Mouse (Mus musculus): ENCODE results near the gene Gm42688. TPM values are rescaled to one million over a fixed set of nuclear protein-coding genes. Genes with fewer than 3 reads are reported as not detected.
A peak's percentile ranks its signal among the peaks of the same experiment; 100 is the strongest.

Gene Gm42688
- 9.9 TPM in 2 replicates for polyA plus RNA-seq (2012; rRNA removed)

DNA sequence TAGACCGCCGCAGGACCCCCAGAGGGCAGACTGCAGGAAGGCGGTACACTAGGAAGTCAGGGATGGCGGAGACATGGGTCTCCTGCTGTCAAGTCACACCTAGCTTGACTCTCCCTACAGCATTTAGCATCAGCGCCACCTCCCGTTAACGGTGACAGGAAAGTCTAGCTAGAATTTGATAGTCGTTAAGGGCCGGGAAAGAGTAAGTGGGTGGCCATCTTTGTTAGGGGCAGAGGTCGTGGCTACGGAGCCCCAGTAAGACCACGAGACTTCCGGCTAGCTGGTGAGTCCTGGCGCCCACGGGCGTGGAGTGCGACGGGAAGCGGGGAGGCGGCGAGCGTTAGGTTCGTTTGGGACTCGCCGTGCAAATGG, at the start of gene Gm42688, which contains the start of gene Ccdc142:
Gm42688 (plus strand) TSS at position 302 of the 372 bp plus-strand sequence.
Ccdc142 (plus strand) TSS at position 286 of the 372 bp plus-strand sequence.
- TF ChIP-seq POLR2A (IDR thresholded peaks at IDR 0.05; ENCODE audit: borderline replicate concordance, insufficient read depth, low read length) (peak; percentile 77), CTCF (IDR thresholded peaks at IDR 0.05; ENCODE audit: borderline replicate concordance, insufficient read depth, low read depth, low read length) (peak; percentile 62)
- Histone ChIP-seq H3K27ac (ENCODE audit: insufficient read depth, low read length) (peak within 1 kb of the TSS; percentile 63), H3K4me1 (ENCODE audit: control insufficient read depth, insufficient read depth, low read length) (peaks cover 14% of the 10 kb centered on the region), H3K4me3 (replicated peaks; ENCODE audit: insufficient read depth, low read depth, low read length) (peak within 1 kb of the TSS; percentile 78), H3K27me3 (ENCODE audit: control insufficient read depth, insufficient read depth, low read length) (no peaks in the 10 kb centered on the region)
- WGBS: under 1% methylated on average over 25 of the region's 25 CpGs
- peak; percentile 92 to 94 for DNase-seq

GRCm38 (mm10) chr6:83053136-83053960, 48.1 kb upstream of the Gm42688 start:
- H3K27me3 ChIP-seq (ENCODE audit: control insufficient read depth, insufficient read depth, low read length): no peaks in the 10 kb centered on the region
- peak overlapping the region; percentile 52; the same call in 1 of the 2 replicates for H3K27ac ChIP-seq (ENCODE audit: insufficient read depth, low read length)
- TF ChIP-seq CTCF (IDR thresholded peaks at IDR 0.05; ENCODE audit: borderline replicate concordance, insufficient read depth, low read depth, low read length) (no peak), POLR2A (IDR thresholded peaks at IDR 0.05; ENCODE audit: borderline replicate concordance, insufficient read depth, low read length) (no peak)
- peaks cover 14% of the 10 kb centered on the region for H3K4me1 ChIP-seq (ENCODE audit: control insufficient read depth, insufficient read depth, low read length)
- peak in 1 of 2 experiments; percentile 38 for DNase-seq
- H3K4me3 ChIP-seq (replicated peaks; ENCODE audit: insufficient read depth, low read depth, low read length): peak overlapping the region; percentile 83
- 3% methylated on average over 26 of the region's 26 CpGs for WGBS

GRCm38 (mm10) chr6:83054074-83054851, 47.2 kb upstream of the Gm42688 start, which contains the start of gene Aup1:
Aup1 (plus strand) TSS chr6:83054521.
- TF ChIP-seq CTCF (IDR thresholded peaks at IDR 0.05; ENCODE audit: borderline replicate concordance, insufficient read depth, low read depth, low read length) (no peak), POLR2A (IDR thresholded peaks at IDR 0.05; ENCODE audit: borderline replicate concordance, insufficient read depth, low read length) (peak; percentile 70; the same call in 1 of the 2 replicates)
- peaks cover 14% of the 10 kb centered on the region for H3K4me1 ChIP-seq (ENCODE audit: control insufficient read depth, insufficient read depth, low read length)
- peak within 1 kb of the TSS; percentile 83 for H3K4me3 ChIP-seq (replicated peaks; ENCODE audit: insufficient read depth, low read depth, low read length)
- WGBS: under 1% methylated on average over 64 of the region's 64 CpGs
- H3K27me3 ChIP-seq (ENCODE audit: control insufficient read depth, insufficient read depth, low read length): no peaks in the 10 kb centered on the region
- H3K27ac ChIP-seq (ENCODE audit: insufficient read depth, low read length): peak within 1 kb of the TSS; percentile 77
- peak; percentile 96 to 97 for DNase-seq

- under 1% methylated on average over 50 of the region's 50 CpGs for WGBS
- Histone ChIP-seq H3K27me3 (ENCODE audit: control insufficient read depth, insufficient read depth, low read length) (no peaks in the 10 kb centered on the region), H3K27ac (ENCODE audit: insufficient read depth, low read length) (peak within 1 kb of the TSS; percentile 77), H3K4me3 (replicated peaks; ENCODE audit: insufficient read depth, low read depth, low read length) (peak within 1 kb of the TSS; percentile 83), H3K4me1 (ENCODE audit: control insufficient read depth, insufficient read depth, low read length) (peaks cover 14% of the 10 kb centered on the region)
- TF ChIP-seq CTCF (IDR thresholded peaks at IDR 0.05; ENCODE audit: borderline replicate concordance, insufficient read depth, low read depth, low read length): peak; percentile 5; the same call in 1 of the 2 replicates
- TF ChIP-seq POLR2A (IDR thresholded peaks at IDR 0.05; ENCODE audit: borderline replicate concordance, insufficient read depth, low read length): no peak
- no peak for DNase-seq
Measured at GRCm38 (mm10) chr6:83054871-83055431, 46.5 kb upstream of the Gm42688 start, which contains the start of gene Htra2. Htra2 (minus strand) TSS chr6:83055273.

- Histone ChIP-seq H3K4me3 (replicated peaks; ENCODE audit: insufficient read depth, low read depth, low read length) (no peak within 1 kb of the TSS), H3K4me1 (ENCODE audit: control insufficient read depth, insufficient read depth, low read length) (peaks cover 11% of the 10 kb centered on the region), H3K27ac (ENCODE audit: insufficient read depth, low read length) (no peak within 1 kb of the TSS), H3K27me3 (ENCODE audit: control insufficient read depth, insufficient read depth, low read length) (no peaks in the 10 kb centered on the region)
- no peak for DNase-seq
- no peak for TF ChIP-seq POLR2A (IDR thresholded peaks at IDR 0.05; ENCODE audit: borderline replicate concordance, insufficient read depth, low read length)
- TF ChIP-seq CTCF (IDR thresholded peaks at IDR 0.05; ENCODE audit: borderline replicate concordance, insufficient read depth, low read depth, low read length): no peak
- WGBS: 59% methylated on average over 3 of the region's 3 CpGs
Measured at GRCm38 (mm10) chr6:83057790-83058189, 43.6 kb upstream of the Gm42688 start, which contains the start of gene Dqx1. Dqx1 (plus strand) TSS chr6:83057844.

DNA sequence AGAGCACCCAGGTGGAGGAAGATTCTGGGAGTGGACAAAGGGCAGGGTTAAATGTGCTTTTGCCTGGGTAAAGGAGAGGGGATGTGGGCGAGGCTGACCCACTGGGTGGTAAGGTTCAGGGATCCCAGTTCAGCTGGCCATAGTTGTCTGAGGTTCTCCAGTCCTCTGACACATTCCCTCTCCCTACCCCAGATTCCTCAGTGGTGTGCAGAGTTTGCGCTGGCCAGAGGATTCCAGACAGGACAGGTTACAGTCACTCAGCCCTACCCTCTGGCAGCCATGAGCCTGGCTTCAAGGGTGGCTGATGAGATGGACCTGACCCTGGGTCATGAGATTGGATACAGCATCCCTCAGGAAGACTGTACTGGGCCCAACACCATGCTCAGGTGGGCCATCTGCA, 42.7 kb upstream of the Gm42688 start:
- WGBS: 80% methylated on average over 2 of the region's 2 CpGs
- Histone ChIP-seq H3K4me1 (ENCODE audit: control insufficient read depth, insufficient read depth, low read length) (peaks cover 7% of the 10 kb centered on the region; the same call in 1 of the 2 replicates), H3K27me3 (ENCODE audit: control insufficient read depth, insufficient read depth, low read length) (peaks cover 2% of the 10 kb centered on the region; the same call in 1 of the 2 replicates), H3K27ac (ENCODE audit: insufficient read depth, low read length) (no peak overlapping the region), H3K4me3 (replicated peaks; ENCODE audit: insufficient read depth, low read depth, low read length) (no peak overlapping the region)
- no peak for DNase-seq
- TF ChIP-seq POLR2A (IDR thresholded peaks at IDR 0.05; ENCODE audit: borderline replicate concordance, insufficient read depth, low read length) (no peak), CTCF (IDR thresholded peaks at IDR 0.05; ENCODE audit: borderline replicate concordance, insufficient read depth, low read depth, low read length) (no peak)

DNA sequence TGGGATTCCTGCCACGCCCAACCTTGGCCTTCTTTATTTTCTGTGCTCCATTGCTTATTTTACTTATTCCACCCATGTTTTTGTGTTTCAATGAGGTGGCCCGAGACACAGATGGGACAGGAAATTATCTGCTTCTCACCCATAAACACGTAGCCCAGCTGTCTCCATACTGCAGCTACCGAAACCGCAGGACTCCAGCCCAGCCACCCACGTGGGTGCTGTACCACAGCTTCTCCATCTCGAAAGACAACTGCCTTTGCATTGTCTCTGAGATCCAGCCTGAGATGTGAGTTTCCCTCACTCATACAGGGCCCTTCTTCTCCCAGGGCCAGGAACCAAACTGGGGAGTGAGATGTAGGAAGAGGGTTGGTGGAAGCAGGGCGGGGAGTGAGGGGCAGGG, 35.4 kb upstream of the Gm42688 start:
- 37% methylated on average over 8 of the region's 8 CpGs for WGBS
- H3K4me1 ChIP-seq (ENCODE audit: control insufficient read depth, insufficient read depth, low read length): no peaks in the 10 kb centered on the region
- no peak overlapping the region for H3K4me3 ChIP-seq (replicated peaks; ENCODE audit: insufficient read depth, low read depth, low read length)
- no peak overlapping the region for H3K27ac ChIP-seq (ENCODE audit: insufficient read depth, low read length)
- H3K27me3 ChIP-seq (ENCODE audit: control insufficient read depth, insufficient read depth, low read length): peaks cover 13% of the 10 kb centered on the region; the same call in 1 of the 2 replicates
- TF ChIP-seq CTCF (IDR thresholded peaks at IDR 0.05; ENCODE audit: borderline replicate concordance, insufficient read depth, low read depth, low read length) (no peak), POLR2A (IDR thresholded peaks at IDR 0.05; ENCODE audit: borderline replicate concordance, insufficient read depth, low read length) (no peak)
- DNase-seq: no peak

Data from cerebellum, adult 2 months (tissue).